Mouse (Mus musculus) cerebellum, adult 2 months (tissue): Measurements from ENCODE around the gene Eno3.

Experiments
- CTCF ChIP-seq: fragments of 200-500 bp; IDR thresholded peaks from 2 replicates; pipeline ENCODE4 v1.5.1; 2011; ENCODE audit warnings: low read depth, mild to moderate bottlenecking, control low read depth, low read length, moderate library complexity, borderline replicate concordance; ENCODE audit not compliant: insufficient read depth
- POLR2A ChIP-seq: fragments of 200-500 bp; IDR thresholded peaks from 2 replicates; pipeline ENCODE4 v1.6.1; 2011; ENCODE audit warnings: low read length, control low read depth, borderline replicate concordance; ENCODE audit not compliant: insufficient read depth

GRCm38 (mm10) chr11:70701221-70701955, 44.4 kb downstream of the Eno3 start:
- TF ChIP-seq POLR2A, result no peak
- TF ChIP-seq CTCF, result no peak
